Mouse (Mus musculus): ENCODE measurements around the gene Pmp22. TPM values are rescaled to one million over a fixed set of nuclear protein-coding genes. Genes with fewer than 3 reads are reported as not detected.

Pmp22 gene
- polyA plus RNA-seq, 1 experiment from 2014 or later = 21.5 TPM

- Histone ChIP-seq H3K9me3 (replicated peaks) (no peaks in the 10 kb centered on the region), H3K4me2 (no peak overlapping the region), H3K4me1 (replicated peaks) (no peaks in the 10 kb centered on the region; the same call in none of the 2 replicates), H3K9ac (no peak overlapping the region), H3K36me3 (no peaks in the 10 kb centered on the region), H3K27me3 (peaks cover 49% of the 10 kb centered on the region), H3K27ac (no peak overlapping the region), H3K4me3 (replicated peaks) (no peak overlapping the region)
- ATAC-seq (ENCODE audit: low read depth) (no peak), DNase-seq (no peak)
- 46% methylated on average over 4 of the region's 4 CpGs for WGBS (ENCODE audit: insufficient replicate concordance)
Measured at GRCm38 (mm10) chr11:63127513-63127912, 1.3 kb upstream of the Pmp22 start.

GRCm38 (mm10) chr11:63129375-63129774 lies 593 bp downstream of the Pmp22 start:
- no peak overlapping the region for H3K4me2 ChIP-seq

GRCm38 (mm10) chr11:63129840-63130239 lies 1.1 kb downstream of the Pmp22 start:
- no peak overlapping the region for H3K4me3 ChIP-seq (replicated peaks)
- 56% methylated on average over 12 of the region's 12 CpGs for WGBS (ENCODE audit: insufficient replicate concordance)
- H3K27ac ChIP-seq = no peak overlapping the region
- no peak for DNase-seq
- no peak for ATAC-seq (ENCODE audit: low read depth)
- no peaks in the 10 kb centered on the region; the same call in none of the 2 replicates for H3K4me1 ChIP-seq (replicated peaks)
- H3K9ac ChIP-seq = no peak overlapping the region
- no peaks in the 10 kb centered on the region for H3K9me3 ChIP-seq (replicated peaks)
- no peaks in the 10 kb centered on the region for H3K36me3 ChIP-seq
- peaks cover 72% of the 10 kb centered on the region for H3K27me3 ChIP-seq
- no peak overlapping the region for H3K4me2 ChIP-seq

More at GRCm38 (mm10) chr11:63129375-63129774, 593 bp downstream of the Pmp22 start:
- Histone ChIP-seq H3K9ac (no peak overlapping the region), H3K9me3 (replicated peaks) (no peaks in the 10 kb centered on the region), H3K4me1 (replicated peaks) (no peaks in the 10 kb centered on the region; the same call in none of the 2 replicates), H3K4me3 (replicated peaks) (no peak overlapping the region), H3K27me3 (peaks cover 67% of the 10 kb centered on the region), H3K27ac (no peak overlapping the region), H3K36me3 (no peaks in the 10 kb centered on the region)
- no peak for ATAC-seq (ENCODE audit: low read depth)
- WGBS (ENCODE audit: insufficient replicate concordance) = 13% methylated on average over 9 of the region's 9 CpGs
- DNase-seq = no peak

GRCm38 (mm10) chr11:63130497-63130896 lies 1.7 kb downstream of the Pmp22 start:
- Histone ChIP-seq H3K36me3 (no peaks in the 10 kb centered on the region), H3K4me1 (replicated peaks) (no peaks in the 10 kb centered on the region; the same call in none of the 2 replicates), H3K4me3 (replicated peaks) (no peak overlapping the region), H3K9me3 (replicated peaks) (no peaks in the 10 kb centered on the region), H3K27me3 (peaks cover 79% of the 10 kb centered on the region), H3K27ac (no peak overlapping the region), H3K9ac (no peak overlapping the region), H3K4me2 (peak overlapping the region; percentile 57)
- ATAC-seq (ENCODE audit: low read depth) = no peak
- no peak for DNase-seq
- WGBS (ENCODE audit: insufficient replicate concordance) = 47% methylated on average over 8 of the region's 8 CpGs

GRCm38 (mm10) chr11:63131001-63131692 lies 2.4 kb downstream of the Pmp22 start:
- peak overlapping the region; percentile 50 for H3K4me3 ChIP-seq (replicated peaks)
- H3K4me1 ChIP-seq (replicated peaks) = no peaks in the 10 kb centered on the region; the same call in none of the 2 replicates
- ATAC-seq (ENCODE audit: low read depth) (no peak), DNase-seq (no peak)
- no peaks in the 10 kb centered on the region for H3K36me3 ChIP-seq
- 4% methylated on average over 33 of the region's 33 CpGs for WGBS (ENCODE audit: insufficient replicate concordance)
- H3K9me3 ChIP-seq (replicated peaks) = no peaks in the 10 kb centered on the region
- H3K9ac ChIP-seq = peak overlapping the region; percentile 49; the same call in 1 of the 2 replicates
- peaks cover 79% of the 10 kb centered on the region for H3K27me3 ChIP-seq
- H3K27ac ChIP-seq = no peak overlapping the region
- peak overlapping the region; percentile 57 for H3K4me2 ChIP-seq

- Histone ChIP-seq H3K4me2 (peak overlapping the region; percentile 57), H3K9ac (peak overlapping the region; percentile 49; the same call in 1 of the 2 replicates), H3K36me3 (no peaks in the 10 kb centered on the region), H3K27me3 (peaks cover 79% of the 10 kb centered on the region), H3K4me3 (replicated peaks) (peak overlapping the region; percentile 50), H3K4me1 (replicated peaks) (no peaks in the 10 kb centered on the region; the same call in none of the 2 replicates), H3K27ac (no peak overlapping the region), H3K9me3 (replicated peaks) (no peaks in the 10 kb centered on the region)
- ATAC-seq (ENCODE audit: low read depth) (no peak), DNase-seq (no peak)
- 7% methylated on average over 11 of the region's 11 CpGs for WGBS (ENCODE audit: insufficient replicate concordance)
Measured at GRCm38 (mm10) chr11:63131693-63132040, 2.9 kb downstream of the Pmp22 start.

GRCm38 (mm10) chr11:63132151-63132500 lies 3.3 kb downstream of the Pmp22 start:
- Histone ChIP-seq H3K27me3 (peaks cover 78% of the 10 kb centered on the region), H3K4me2 (peak overlapping the region; percentile 57), H3K36me3 (no peaks in the 10 kb centered on the region), H3K27ac (peak overlapping the region; percentile 56; the same call in 1 of the 2 replicates), H3K9me3 (replicated peaks) (no peaks in the 10 kb centered on the region), H3K4me3 (replicated peaks) (peak overlapping the region; percentile 50), H3K9ac (peak overlapping the region; percentile 56), H3K4me1 (replicated peaks) (no peaks in the 10 kb centered on the region; the same call in none of the 2 replicates)
- WGBS (ENCODE audit: insufficient replicate concordance) = 3% methylated on average over 11 of the region's 11 CpGs
- ATAC-seq (ENCODE audit: low read depth) (no peak), DNase-seq (no peak)

- 1% methylated on average over 60 of the region's 66 CpGs for WGBS (ENCODE audit: insufficient replicate concordance)
- Histone ChIP-seq H3K4me3 (replicated peaks) (peak overlapping the region; percentile 50), H3K36me3 (no peaks in the 10 kb centered on the region), H3K4me1 (replicated peaks) (no peaks in the 10 kb centered on the region; the same call in none of the 2 replicates), H3K9me3 (replicated peaks) (no peaks in the 10 kb centered on the region), H3K4me2 (peak overlapping the region; percentile 57), H3K9ac (peak overlapping the region; percentile 56), H3K27me3 (peaks cover 75% of the 10 kb centered on the region), H3K27ac (peak overlapping the region; percentile 56)
- DNase-seq (no peak), ATAC-seq (ENCODE audit: low read depth) (no peak)
Measured at GRCm38 (mm10) chr11:63132501-63133435, 4.0 kb downstream of the Pmp22 start.

GRCm38 (mm10) chr11:63134021-63134420 lies 5.2 kb downstream of the Pmp22 start:
- no peak overlapping the region for H3K27ac ChIP-seq
- ATAC-seq (ENCODE audit: low read depth) = no peak
- no peaks in the 10 kb centered on the region for H3K9me3 ChIP-seq (replicated peaks)
- no peaks in the 10 kb centered on the region; the same call in none of the 2 replicates for H3K4me1 ChIP-seq (replicated peaks)
- DNase-seq = no peak
- H3K36me3 ChIP-seq = no peaks in the 10 kb centered on the region
- peaks cover 65% of the 10 kb centered on the region for H3K27me3 ChIP-seq
- no peak overlapping the region for H3K4me2 ChIP-seq
- H3K9ac ChIP-seq = no peak overlapping the region
- WGBS (ENCODE audit: insufficient replicate concordance) = 58% methylated on average over 5 of the region's 5 CpGs
- no peak overlapping the region for H3K4me3 ChIP-seq (replicated peaks)

GRCm38 (mm10) chr11:63134742-63135482 lies 6.1 kb downstream of the Pmp22 start:
- no peaks in the 10 kb centered on the region for H3K9me3 ChIP-seq (replicated peaks)
- ATAC-seq (ENCODE audit: low read depth) (no peak), DNase-seq (no peak)
- H3K36me3 ChIP-seq = no peaks in the 10 kb centered on the region
- H3K4me1 ChIP-seq (replicated peaks) = no peaks in the 10 kb centered on the region; the same call in none of the 2 replicates
- 49% methylated on average over 15 of the region's 15 CpGs for WGBS (ENCODE audit: insufficient replicate concordance)
- H3K27ac ChIP-seq = no peak overlapping the region
- no peak overlapping the region for H3K4me2 ChIP-seq
- no peak overlapping the region for H3K4me3 ChIP-seq (replicated peaks)
- no peak overlapping the region for H3K9ac ChIP-seq
- H3K27me3 ChIP-seq = peaks cover 56% of the 10 kb centered on the region

- WGBS (ENCODE audit: insufficient replicate concordance) = 4% methylated on average over 8 of the region's 8 CpGs
- Histone ChIP-seq H3K9ac (no peak overlapping the region), H3K9me3 (replicated peaks) (no peaks in the 10 kb centered on the region), H3K4me3 (replicated peaks) (no peak overlapping the region), H3K4me1 (replicated peaks) (no peaks in the 10 kb centered on the region; the same call in none of the 2 replicates), H3K36me3 (no peaks in the 10 kb centered on the region), H3K27ac (no peak overlapping the region), H3K27me3 (peaks cover 49% of the 10 kb centered on the region), H3K4me2 (no peak overlapping the region)
- DNase-seq (peak; percentile 45), ATAC-seq (ENCODE audit: low read depth) (no peak)
Measured at GRCm38 (mm10) chr11:63135622-63136021, 6.8 kb downstream of the Pmp22 start.

All from liver, embryonic 13.5 days (tissue).